Mouse (Mus musculus) testis, postnatal 10 days (tissue): ENCODE results near the gene Nxf1.
"Not testable (repeated sequence)": the region's sequence is repeated elsewhere in the genome, so short reads cannot be mapped to it uniquely, and the experiment has no call there.

ENCODE experiments used
- DNase-seq: peaks from one replicate; pipeline ENCODE4 v3.0.0; 2021; ENCODE audit warnings: low spot score

Gene Nxf1

DNA sequence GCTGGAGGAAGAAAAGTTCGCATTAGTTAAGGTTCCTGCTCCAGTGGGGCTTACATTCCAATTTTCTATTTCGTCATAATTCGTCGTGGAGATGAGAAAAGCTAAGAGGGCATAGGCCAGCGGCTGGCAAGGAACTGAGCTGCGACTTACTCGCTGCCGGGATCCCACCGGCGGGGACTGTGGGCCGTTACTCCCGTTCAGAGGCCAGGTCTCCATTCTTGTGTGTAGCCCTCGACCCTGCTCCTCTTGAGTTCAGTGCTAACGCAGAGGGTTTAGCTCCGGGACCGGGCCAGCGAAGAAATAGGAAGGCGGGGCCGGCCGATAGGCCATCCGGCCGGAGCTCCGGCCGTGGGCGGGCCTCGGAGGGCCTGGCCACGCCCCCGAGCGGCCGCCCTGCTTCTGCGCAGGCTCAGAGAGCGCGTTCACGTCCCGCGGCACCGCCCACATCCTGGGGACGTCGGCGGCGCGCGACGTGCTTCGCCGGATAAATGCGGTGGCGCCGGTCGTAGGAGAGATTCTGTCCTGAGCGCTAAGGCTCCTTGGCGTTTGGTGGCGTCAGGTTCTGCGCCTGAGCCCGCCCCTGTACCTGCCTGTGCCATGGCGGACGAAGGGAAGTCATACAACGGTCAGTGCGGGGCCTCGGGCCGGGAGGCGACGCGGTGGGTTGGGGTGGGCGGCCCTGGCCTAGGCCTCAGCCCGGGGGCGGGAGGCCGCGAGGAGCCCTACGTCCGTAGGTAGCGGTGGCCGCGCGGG, at the start of gene Nxf1:
TSS of gene Nxf1 (plus strand) at position 439 of the 753 bp plus-strand sequence.
- DNase-seq: peak; percentile 96

DNA sequence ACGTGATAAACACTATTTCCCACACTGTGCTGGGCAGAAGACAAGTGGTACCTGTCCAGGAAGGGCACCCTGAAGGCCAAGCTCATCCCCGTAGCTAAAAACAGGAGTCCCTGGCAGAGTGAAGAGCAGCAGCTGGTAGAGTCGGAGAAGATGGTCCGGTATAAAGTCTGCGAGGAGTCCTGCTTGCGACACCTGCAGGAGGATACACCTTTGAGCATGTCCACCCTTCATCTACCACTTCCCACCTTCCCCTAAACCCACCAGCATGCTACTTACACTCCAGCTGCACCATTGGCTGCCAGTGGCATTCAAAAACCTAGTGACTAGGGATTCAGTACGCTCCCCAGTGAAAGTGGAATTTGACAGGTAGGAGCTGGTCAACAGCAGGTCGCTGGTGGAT, 47.9 kb upstream of the Nxf1 start:
- DNase-seq: no peak

DNA sequence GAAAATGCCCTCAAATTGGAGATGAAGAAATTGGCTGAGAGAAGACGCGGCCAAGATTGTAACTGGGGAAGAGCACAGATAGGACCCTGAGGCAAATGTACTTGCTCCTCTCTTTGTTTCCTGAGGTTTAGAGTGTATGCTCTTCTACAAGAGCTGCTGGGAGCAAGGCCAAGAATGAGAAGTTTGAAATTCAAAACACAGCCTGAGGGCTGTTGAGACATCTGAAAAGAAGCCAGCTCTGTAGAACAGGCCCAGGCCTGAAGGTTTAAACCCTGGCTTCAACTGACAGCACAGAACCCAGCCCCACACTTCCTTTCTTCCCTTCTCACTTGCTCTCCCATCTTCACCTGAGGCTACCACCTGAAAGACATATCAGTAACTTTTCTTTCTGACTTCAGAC, 46.8 kb upstream of the Nxf1 start:
- DNase-seq: no peak

DNA sequence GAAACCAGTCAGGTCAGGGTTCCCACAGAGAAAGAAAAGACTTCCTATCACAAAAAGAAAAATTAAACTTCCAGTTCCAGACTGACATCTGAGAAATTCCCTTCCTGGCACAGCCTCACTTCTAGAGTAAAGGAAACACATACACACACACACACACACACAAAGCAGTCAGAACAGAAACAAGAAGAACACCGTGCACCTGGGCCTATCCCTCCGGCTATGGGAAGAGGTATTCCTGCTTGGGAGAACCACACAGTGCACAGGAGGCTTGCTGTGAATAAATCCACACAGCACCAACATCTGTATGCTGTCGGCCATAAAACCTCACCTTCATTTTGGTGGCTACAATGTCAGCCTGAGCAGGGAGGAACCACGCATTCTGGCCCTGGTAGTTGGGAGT, 45.4 kb upstream of the Nxf1 start:
- no peak for DNase-seq

DNA sequence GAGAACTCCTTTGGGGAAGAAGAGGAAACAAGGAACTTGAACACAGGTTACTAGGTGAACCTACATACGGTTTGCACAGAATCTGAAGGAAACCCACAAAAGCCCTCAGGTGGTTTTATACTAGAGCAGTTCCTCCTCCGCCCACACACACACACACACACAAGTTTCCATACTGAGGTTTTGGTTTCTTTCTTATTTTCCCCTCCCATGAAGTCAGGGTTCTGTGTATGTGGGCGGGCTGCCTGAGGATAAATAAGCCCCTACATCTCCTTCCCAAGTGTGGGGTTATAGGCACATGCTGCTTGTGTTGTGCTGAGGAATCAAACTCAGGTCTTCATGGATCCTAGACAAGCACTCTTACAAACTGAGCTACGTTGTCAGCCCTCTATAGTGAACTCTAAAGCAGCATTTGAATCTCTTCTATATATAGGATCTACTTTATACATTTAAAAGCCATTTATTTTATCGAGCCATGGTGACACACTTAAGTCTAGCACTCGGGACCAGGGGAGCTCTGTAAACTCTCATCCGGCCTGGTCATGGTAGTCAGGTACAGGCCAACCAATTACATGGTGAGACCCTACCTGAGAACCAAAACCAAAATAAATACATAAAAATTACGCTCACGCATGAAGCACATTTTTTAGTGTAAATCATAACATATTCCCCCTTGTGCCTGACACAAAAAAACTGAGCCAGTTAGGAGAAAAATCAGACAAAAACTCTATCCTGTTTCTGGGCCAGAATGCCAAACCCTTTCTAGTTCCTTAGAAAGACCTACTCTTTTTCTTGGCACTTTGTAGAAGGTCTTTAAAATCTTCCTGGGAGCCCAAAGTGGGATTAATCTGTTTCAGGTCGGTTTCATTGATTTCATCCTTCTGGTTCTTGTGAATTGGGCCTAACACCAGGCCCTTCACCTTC, 44.7 kb upstream of the Nxf1 start:
- no peak for DNase-seq

DNA sequence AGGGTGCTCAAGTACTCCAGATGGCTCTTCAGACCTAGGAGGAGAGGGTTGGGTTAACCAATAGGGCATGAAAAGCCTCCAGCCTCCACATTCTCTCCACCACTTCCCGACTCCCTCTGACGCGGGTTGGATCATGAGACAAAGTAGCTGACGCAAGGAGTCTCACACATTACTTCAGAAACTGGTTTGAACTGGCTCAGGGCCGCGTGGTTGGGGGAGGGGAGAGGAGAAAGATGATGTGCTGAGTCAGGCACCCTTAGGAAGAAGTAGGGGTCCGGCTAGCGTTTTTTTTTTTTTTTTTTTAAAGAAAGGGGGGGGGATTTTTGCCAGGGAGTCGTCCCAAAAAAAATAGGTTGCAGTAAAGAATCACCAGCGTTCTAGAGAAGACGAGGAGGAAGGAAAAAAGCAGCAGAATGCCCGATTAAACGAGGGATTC, 44.0 kb upstream of the Nxf1 start:
- peak; percentile 83 for DNase-seq

DNA sequence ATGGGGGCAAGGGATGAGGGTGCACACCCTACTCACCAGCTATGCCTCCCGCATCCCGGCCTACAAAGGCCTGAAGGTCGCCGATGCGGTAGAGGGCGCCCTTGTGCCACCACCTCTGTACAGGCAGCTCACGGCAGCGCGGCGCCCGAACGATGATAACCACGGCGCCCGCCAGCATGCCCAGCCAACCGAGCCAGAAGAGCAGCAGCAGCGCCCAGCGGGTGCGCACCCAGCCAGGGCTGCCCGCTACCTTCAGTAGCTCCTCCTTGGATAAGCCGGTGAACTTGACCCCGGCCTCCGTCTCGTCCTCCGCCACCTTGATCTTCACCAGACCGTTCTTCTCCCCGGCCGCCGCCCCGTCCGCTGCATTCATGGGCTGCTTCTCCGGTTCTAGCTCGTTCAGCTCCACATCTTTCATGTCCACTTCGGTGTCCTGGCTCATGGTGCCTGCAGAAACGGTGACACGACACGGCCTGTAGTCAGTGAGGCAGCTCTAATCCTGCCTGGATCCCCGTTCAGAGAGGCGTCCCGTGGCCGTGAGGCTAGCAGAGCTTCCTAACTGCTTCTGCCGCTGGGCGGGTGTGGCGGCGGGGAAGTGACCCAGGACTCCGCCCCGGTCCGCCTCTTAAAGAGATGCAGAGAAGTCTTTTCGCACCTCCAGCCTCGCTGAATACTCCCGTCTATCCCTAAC, 43.4 kb upstream of the Nxf1 start:
- DNase-seq: peak; percentile 94

DNA sequence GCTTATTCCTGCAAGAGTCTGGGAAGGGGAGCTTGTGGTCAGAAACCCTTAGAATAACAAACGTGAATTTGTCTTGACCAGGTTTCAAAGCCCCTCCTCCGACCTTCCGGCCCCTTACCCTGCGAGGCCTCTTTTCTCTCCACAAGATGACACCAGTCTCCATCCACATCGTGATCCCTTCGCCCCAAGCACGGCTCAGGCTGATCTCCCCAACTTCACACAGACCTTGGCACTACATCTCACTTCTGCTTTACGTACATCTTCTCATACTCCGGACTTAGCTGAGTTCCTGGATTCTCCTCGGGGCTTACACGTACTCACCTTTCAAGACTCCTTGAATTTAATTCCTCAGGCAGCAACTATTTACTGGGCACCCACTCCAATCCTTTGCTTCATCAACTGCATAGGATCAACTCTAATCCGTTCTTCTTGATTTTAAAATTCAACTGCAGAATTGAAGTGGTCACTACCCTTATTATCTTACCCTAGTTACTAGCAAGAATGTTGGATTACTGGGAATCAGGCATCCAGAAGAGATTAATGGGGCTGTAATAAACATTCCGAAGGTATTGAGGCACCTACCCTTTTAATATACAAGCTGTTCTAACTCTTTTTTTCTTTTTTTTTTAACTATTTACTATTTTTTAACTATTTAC, 42.7 kb upstream of the Nxf1 start:
- DNase-seq: no peak

DNA sequence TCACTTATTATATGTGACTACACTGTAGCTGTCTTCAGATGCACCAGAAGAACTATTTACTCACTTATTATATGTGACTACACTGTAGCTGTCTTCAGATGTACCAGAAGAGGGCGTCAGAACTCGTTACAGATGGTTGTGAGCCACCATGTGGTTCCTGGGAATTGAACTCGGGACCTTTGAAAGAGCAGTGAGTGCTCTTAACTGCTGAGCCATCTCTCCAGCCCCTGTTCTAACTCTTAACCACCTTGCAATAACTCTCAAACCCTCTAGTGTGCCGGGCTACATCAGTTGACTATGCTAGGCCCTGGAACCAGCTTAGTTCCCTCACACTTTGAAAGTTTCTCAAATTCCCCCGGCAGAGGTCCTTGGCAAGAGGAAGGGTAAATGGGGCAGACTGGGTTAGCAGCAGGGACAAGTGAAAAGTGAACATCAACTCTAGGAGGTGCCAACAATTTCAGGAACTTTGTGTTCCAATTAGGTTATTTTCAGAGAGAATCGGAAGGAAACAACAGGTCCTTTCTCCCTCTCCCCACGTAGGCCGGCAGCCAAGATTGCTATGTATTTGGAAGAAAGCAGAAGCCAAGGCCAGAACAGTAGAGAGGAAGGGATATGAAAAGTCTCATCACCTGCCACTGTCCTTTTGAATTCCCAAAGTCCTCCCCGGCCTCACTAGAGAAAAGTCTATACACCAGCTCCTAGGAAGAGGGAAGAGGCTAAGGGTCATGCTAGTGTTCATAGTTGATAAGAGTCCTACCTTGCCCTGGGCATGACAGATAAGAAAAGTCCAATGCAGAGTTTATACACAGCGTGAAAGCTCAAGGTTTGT, 42.0 kb upstream of the Nxf1 start:
- peak; percentile 81 for DNase-seq

DNA sequence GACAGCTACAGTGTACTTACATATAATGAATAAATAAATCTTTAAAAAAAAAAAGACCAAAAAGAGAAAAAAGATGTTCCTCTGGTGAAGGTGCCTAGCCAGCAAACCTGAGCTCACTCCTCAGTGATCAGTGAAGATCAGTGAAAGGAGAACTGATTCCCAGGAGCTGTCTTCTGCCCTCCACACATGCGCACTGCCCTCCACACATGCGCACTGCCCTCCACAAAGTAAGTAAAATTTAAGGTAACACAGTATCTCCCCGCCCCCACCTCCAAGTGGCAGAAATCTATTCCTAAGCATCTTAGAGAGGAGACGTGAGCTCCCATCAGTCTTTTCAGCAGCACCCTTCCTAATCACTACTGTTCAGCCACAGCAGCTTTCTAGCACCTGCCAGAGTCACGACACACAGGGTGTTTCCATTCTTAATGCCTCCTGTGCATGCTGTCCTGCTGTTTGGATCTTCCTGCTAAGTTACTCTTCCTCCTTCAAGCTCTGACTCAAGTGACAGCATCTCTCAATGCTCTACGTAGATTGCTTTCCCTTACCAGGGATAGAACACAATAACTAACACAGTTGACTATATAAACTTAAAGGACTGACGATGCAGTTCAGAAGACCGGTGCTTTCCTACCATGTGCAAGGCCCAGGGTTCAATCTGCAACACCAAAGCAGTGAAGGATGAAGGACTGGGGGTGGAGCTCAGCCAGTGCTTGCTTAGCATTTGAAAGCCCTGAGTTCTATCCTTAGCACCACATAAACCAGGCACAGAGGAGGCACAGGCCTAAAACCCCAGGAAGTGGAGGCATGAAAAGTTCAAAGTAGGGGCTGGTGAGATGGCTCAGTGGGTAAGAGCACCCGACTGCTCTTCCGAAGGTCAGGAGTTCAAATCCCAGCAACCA, 40.8 kb upstream of the Nxf1 start:
- no peak for DNase-seq

DNA sequence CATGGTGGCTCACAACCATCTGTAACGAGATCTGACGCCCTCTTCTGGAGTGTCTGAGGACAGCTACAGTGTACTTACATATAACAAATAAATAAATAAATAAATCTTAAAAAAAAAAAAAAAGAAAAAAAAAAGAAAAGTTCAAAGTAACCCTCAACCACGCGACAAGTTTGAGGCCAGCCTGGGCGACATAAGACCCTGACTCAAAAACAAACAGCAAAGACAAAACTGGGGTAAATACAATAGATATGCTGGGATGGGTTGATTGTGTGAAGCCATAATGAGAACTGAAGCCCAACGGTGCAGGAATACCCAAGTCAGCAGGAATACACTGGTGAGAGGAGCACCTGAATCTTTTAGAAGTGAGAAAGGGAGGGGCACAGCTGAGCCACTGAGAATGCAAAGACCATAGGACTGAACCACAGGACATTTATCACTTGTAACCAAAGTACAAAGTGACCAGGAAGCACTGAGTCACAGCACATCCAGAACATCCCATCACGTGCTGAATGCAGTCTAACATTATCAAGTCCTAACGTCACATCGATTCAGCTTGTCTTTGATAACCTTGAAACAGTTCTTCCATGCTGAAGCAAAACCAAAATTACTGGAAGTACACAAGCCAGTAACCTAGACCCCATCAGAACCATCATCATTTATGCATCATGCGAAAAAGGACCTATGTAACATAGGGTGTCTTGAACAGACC, 40.0 kb upstream of the Nxf1 start:
- no peak for DNase-seq

DNA sequence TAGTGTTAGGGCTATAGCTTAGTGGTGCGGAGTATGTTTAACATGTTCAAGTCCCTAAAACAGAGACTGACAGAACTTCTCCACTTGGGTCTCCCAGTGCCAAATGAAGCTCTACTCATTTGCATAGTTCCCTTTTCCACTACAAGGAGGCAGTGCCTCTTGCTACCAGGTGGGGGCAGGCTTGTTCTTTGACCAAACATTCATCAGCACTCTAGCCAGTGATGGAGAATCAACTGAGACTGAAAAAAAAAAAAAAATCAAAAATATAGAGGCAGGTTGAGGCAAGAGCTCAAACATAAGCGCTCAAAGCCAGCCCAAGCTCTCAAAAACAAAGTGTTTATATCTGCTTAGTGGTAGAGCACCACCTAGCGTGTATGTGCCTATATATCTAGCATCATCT, 38.5 kb upstream of the Nxf1 start:
- DNase-seq: peak; percentile 66

DNA sequence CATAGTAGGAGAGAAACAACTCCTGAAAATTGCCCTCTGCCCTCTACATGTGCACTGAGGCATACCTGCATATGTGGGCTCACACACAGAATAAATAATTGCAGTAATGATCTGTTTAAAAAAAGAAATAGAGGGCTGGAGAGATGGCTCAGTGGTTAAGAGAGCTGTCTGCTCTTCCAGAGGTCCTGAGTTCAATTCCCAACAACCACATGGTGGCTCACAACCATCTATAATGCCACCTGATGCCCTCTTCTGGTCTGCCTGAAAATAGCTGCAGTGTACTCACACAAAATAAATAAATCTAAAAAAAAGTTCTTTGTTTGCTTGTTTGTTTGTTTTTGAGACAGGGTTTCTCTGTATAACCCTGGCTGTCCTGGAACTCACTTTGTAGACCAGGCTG, 37.8 kb upstream of the Nxf1 start:
- not testable (repeated sequence) for DNase-seq

DNA sequence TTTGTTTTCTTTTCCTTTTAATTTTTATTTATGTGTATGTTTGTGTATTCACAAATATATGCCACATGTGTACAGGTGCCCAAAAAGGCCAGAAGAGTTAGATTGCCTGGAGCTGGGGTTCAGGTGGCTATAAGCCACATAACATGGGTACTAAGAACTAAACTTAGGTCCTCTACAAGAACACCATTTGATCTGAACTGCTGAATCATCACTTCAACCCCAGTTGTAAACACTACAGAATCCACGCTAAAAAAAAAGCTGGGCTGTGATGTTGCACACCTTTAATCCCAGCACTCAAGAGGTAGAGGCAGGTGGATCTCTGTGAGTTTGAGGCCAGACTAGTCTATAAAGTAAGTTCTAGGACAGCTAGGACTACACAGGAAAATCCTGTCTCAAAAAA, 35.5 kb upstream of the Nxf1 start:
- no peak for DNase-seq

DNA sequence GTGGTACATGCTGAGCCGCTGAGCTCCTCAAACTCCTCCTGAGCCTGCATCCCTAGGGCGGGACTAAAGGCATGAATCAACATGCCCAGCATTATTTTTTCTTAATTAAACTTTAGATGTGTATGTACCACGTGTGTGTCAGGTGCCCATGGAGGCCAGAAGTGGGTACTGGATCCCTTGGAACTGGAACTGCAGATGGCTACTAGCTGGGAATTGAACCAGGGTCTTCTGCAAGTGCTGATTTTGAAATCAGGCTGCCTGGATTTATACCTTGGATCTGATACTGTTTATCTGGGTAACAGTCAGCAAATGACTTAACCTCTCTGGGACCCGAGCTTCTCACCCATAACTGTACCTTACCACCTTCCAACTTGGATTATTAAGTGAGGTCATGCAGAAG, 34.9 kb upstream of the Nxf1 start:
- DNase-seq: no peak

DNA sequence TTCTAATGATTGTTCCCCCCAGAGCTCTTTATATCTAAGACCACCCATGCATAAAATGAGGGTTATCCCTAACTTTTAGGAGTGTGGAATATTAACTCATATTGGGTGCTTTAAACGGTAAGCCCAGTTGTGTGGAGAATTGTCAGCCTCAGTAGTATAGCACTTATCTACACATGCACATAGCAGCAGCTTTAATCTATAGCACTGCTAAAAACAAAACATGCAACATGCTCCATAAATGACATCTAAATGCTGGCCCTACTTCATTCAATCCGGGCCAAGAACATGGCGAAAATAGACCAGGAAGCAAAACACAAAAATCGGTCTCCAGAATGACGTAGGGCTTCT, 34.3 kb upstream of the Nxf1 start:
- no peak for DNase-seq

DNA sequence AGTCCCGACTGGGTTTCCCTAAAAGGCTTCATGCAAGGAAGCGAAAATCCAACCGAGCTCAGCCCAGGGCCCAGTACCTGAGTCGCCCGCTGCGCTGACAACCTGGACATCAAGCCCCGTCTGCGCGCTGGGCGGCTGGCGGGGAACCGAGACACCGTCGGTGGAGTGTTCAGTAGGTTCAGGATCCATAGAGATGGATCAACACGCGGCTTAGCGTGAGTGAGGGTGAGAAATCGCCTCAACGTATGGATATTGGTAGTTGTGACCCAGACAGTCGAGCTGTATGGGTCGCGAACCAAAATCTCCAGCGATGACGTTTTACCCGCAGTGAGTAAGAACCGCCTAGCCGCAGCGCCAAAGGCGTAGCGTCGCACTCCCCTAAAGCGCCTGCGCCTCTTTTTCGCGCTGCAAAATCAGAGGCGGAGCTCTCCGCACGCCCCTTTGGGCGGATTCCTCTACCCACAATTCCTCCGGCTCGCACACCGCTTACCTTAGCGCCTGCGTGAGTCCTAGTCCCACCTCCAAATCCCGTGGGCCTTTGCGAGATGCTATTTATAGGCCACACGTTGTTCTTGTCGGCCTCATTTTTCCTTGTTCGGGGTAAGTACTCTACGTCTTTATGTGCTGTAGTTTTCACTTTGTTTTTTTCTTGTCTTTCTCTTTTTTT, 33.8 kb upstream of the Nxf1 start, which contains the start of gene Slc3a2:
TSS of gene Slc3a2 (minus strand) at position 463 of the 667 bp plus-strand sequence.
- DNase-seq: peak; percentile 92

DNA sequence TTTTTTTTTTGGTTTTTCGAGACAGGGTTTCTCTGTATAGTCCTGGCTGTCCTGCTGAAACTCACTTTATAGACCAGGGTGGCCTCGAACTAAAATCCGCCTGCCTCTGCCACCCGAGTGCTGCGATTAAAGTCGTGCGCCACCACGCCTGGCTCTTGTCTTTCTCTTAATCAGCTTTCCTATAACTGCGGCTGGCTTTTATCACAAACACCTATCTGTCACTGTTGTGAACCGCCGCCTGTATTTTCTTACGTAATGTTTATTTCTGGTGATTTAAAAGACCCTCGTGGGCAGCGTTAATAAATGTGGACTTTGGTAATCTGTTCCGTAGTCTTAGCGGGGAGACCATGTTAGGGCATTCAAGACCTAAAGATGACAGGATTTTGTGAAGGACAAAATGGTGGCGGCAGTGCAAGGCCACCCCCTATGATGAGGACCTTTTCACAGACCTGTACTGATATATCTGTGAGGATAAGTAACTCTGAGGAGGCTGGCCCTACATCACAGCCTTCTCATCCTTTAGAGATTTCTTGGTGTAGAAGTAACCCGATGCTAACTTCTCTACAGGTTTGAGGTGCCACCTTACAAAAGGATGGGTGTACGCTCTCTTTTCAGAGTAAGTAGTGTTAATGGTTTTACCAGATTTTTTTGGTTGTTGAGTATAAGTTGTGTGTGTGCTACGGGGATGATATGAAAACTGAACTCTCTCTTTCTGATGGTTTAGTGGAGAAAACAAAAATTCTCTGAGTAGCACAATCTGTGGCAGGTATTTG, 33.1 kb upstream of the Nxf1 start:
- DNase-seq: no peak
